Mouse (Mus musculus): Measurements from ENCODE around the gene Ucn2.

Ucn2 gene

DNA sequence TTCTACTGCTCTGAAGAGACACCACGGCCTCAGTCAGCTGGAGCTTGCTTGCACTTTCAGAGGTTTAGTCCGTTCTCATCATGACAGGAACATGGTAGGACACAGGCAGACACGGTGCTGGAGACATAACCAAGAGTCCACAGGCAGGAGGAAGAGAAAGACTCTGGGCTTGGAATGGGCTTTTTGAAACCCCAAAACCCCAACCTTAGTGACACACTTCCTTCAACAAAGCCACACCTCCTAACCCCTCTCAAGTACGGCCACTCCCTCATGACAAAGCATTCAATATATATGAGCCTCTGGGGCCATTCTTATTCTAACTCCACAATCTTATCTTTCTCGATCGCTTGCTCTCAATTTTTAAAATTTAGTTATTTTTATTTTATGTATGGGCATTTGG is 46.6 kb downstream of the Ucn2 start:
- no peak for DNase-seq
